Comparison of ENCODE assay signal across 41 mouse cellular contexts in the genomic region with DNA sequence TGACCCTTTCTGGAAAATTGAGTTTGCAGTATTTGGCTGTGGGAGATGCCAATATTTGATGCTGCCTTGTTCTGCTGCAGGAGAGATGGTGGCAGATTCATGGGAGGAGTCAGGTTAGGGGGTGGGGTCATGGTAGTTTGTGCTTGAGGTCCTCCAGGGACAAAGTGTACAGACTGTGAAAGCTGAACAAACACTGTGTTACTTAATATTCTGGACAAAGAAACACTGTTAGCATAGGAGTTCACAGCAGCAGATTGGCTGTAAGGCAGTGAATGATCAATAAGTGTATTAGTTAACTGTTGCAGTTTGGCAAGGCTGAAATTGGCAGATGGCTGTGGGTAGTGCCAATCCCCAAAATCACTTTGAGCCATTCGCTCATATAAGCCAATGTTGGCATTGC. TPM values are rescaled to one million over a fixed set of nuclear protein-coding genes. Genes with fewer than 3 reads are reported as not detected.
"Had no signal": no experiment of that assay in that cellular context is flagged by ENCODE, and none has a peak within 500 bp of the region (broad histone marks: within the 10 kb centered on the region; RNA-seq: fewer than 3 reads in every experiment).

No protein-coding gene starts in this region.

- ATAC-seq: hindbrain, embryonic 16.5 days; inflammation-experienced regulatory T-cells, adult 6 months; intestine, embryonic 15.5 days; intestine, postnatal 0 days had no signal

- H3K4me3 ChIP-seq: gastrocnemius, adult 2 months; heart, embryonic 10.5 days; heart, embryonic 12.5 days; hindbrain, embryonic 10.5 days; hindbrain, embryonic 12.5 days; intestine, embryonic 15.5 days; layer of hippocampus, adult 2 months; limb, embryonic 13.5 days; limb, embryonic 15.5 days had no signal

- H3K9ac ChIP-seq: heart, embryonic 12.5 days; hindbrain, embryonic 12.5 days; hindbrain, embryonic 14.5 days; intestine, embryonic 15.5 days; limb, embryonic 13.5 days; limb, embryonic 15.5 days had no signal

- DNase-seq: gastrocnemius, postnatal 10 days; gastrocnemius, postnatal 25 days; heart, adult 18-20 months; heart, postnatal 10 days; heart, postnatal 4 days; kidney, adult 18-20 months; kidney, adult 8-10 months; kidney, postnatal 10 days; kidney, postnatal 25 days; kidney, postnatal 4 days; layer of hippocampus, adult 9-11 months; layer of hippocampus, postnatal 36 days; left cerebral cortex, postnatal 4 days had no signal

- H3K27me3 ChIP-seq: heart, embryonic 12.5 days; hindbrain, embryonic 12.5 days; intestine, embryonic 15.5 days; limb, embryonic 13.5 days; limb, embryonic 15.5 days had no signal

- H3K4me1 ChIP-seq: heart, embryonic 10.5 days; heart, embryonic 12.5 days; hindbrain, embryonic 10.5 days; hindbrain, embryonic 12.5 days; intestine, embryonic 15.5 days; limb, embryonic 13.5 days; limb, embryonic 15.5 days had no signal

- H3K36me3 ChIP-seq: heart, embryonic 10.5 days; heart, embryonic 12.5 days; hindbrain, embryonic 10.5 days; hindbrain, embryonic 12.5 days; intestine, embryonic 15.5 days; limb, embryonic 13.5 days; limb, embryonic 15.5 days had no signal

- H3K9me3 ChIP-seq: intestine, embryonic 15.5 days had no signal

- H3K27ac ChIP-seq: gastrocnemius, adult 2 months; heart, embryonic 10.5 days; hindbrain, embryonic 10.5 days; hindbrain, embryonic 12.5 days; hindbrain, embryonic 14.5 days; intestine, embryonic 15.5 days; layer of hippocampus, adult 2 months; limb, embryonic 13.5 days; limb, embryonic 15.5 days had no signal

- H3K4me2 ChIP-seq: heart, embryonic 12.5 days; hindbrain, embryonic 12.5 days; hindbrain, embryonic 14.5 days; intestine, embryonic 15.5 days; limb, embryonic 13.5 days; limb, embryonic 15.5 days had no signal

RNA-seq across cellular contexts. Expression of gene Sult2a1, which starts 23.3 kb away (rescaled TPM):
- total RNA-seq: gastrocnemius, adult 2 months; gastrocnemius, postnatal 25 days; gastrocnemius, postnatal 4 days; granulocyte monocyte progenitor cell, adult 5-6 weeks; heart, adult 18-20 months; heart, adult 8-10 months; heart, postnatal 10 days; heart, postnatal 25 days; heart, postnatal 4 days; layer of hippocampus, adult 2 months; layer of hippocampus, postnatal 14 days; layer of hippocampus, postnatal 36 days; left cerebral cortex, adult 18-20 months; left cerebral cortex, adult 8-10 months; left cerebral cortex, postnatal 10 days; left cerebral cortex, postnatal 25 days; left cerebral cortex, postnatal 4 days had no signal
- polyA plus RNA-seq: frontal cortex, adult 2 months; heart, embryonic 10.5 days; heart, embryonic 12.5 days; heart, embryonic 14.5 days; heart, embryonic 16.5 days; hindbrain, embryonic 10.5 days; hindbrain, embryonic 12.5 days; hindbrain, embryonic 14.5 days; hindbrain, embryonic 16.5 days; inflammation-experienced regulatory T-cells, adult 6 months; intestine, embryonic 15.5 days; intestine, postnatal 0 days; kidney, embryonic 14.5 days; kidney, embryonic 16.5 days; limb, embryonic 11.5 days; limb, embryonic 13.5 days; limb, embryonic 15.5 days had no signal
